Mouse (Mus musculus): Measurements from ENCODE around the gene Krt4.

Krt4 gene

DNA sequence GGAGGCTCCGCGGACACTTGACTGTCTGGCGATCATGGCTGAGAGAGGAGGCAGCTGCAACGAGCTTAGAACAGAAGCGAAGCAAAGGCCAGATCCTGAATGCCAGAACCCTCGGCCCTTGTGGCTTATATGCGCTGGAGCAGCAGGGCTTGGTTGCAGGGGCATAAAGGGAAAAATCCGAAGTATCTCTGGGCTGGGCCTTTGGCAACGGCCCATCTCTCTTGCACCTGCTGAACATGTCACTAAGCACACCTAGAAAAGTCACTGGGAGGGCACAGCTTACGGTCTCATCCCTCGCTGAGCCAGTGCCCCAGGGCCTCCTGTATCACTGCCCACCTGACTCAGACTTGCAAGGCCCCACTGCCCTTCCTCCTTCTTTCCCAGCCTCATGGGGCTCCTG lies at the start of gene Krt4:
Gene Krt4, minus strand, starts transcription at position 101 of the 400 bp plus-strand sequence.
- DNase-seq (ENCODE audit: low spot score in 2 of 2) = no peak

DNA sequence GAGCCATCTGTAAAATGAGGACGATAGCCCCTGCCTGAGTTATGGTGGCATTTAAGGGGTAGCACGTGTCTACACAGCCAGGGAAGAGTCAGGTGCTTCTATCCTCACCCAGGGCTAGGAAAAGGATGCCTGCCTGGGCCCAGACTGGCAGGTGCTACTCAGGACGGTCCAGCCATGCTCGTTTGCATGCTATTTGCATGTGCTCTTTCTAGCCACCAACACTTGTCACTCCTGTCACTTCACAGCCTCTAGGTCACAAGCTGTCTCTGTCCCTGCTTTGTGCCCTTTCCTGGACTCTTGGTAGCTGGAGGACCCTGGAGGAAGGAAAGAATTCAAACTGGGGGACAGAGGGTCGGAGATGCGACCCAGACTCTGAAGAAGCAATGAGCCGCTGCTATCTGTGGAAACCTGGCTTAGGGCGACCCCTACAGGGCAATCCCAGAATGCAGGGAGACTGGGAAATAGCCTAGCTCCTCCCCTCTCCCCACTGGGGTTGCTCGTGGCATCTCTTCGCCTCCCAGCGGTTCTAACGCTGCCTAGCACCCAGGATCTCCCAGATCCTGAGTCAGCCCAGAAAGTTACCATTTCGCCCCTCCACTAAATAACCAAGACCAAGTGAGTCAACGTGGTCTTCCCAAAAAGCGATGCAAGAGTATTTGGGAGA lies 49.0 kb upstream of the Krt4 start:
- peak; percentile 94 to 96 for DNase-seq (ENCODE audit: low spot score in 2 of 2)

DNA sequence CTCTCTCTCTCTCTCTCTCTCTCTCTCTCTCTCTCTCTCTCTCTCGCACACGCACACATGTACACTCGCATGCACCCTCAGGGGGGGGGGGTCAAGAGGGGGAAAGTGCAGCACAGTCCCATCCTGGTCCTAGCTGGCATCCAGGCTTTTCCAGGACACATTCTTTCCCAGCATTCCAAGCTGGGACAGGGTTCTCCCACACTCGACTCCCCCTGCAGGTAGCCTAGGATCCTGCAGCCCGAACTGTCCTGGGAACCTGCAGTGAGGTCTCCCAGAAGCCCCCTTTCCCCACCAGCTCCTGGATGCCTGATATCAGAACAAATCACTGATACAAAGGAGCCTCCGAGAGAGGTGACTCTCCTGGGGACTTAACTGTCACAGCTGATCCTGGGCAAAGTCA lies 46.0 kb upstream of the Krt4 start:
- DNase-seq (ENCODE audit: low spot score in 2 of 2) = peak in 1 of 2 experiments; percentile 41

DNA sequence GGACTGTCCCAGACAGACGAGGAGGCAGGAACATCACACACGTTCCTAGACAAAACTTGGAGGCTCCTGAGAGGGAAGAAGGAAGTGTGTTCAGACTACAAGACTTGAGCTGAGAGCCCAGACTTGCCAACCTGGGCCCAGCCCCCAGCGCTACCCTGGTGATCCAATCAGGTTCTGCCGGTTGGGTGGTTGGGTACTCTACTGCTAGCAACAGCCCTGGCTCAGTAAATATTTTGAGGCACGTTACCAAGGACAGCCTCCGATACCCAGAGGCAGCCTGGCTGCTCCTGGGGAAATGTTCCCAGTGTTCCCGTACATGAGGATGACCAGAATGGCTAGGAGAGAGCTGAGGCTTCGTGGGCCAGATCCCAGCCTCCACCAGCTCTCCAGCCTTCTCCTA lies 42.3 kb upstream of the Krt4 start:
- DNase-seq (ENCODE audit: low spot score in 2 of 2) = no peak

DNA sequence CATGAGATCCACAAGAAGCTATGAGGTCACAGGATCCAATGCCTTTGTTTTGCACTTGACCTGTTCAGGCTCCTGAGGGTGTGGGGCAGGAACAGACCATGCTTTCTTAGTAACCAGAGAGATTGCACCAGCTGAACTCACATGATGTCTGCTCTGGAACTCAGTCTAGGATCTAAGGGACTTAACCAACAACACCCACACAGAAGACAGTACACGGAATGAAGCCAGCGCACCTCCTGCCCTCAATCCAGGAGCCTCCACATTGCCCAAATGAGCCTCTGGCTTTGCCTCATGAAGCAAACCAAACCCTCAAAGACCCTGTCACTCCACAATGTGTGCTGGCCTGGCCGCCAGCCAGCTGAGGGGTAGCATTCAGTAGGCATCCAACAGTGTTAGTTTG lies 34.4 kb upstream of the Krt4 start:
- no peak for DNase-seq (ENCODE audit: low spot score in 2 of 2)

DNA sequence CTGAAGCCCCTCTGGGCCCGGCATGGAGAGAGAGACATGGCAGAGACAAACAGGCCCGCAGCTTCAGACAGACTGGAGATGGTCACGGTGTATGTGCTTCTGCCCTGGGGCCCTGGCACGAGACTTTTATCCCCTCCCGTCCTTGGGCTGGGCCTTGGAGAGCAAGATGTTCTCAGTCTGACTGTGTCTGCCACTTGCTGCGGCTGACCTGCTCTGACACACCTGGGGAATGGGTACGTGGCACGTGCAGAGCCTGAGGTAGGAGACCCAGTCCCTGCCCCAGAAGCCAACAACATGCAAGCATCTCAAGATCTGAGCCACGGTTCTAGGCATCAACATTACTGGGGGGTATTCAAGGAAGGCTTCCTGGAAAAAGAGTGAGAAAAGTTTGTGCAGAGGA lies 29.7 kb upstream of the Krt4 start, which contains the start of gene Krt78:
Gene Krt78, minus strand, starts transcription at position 101 of the 400 bp plus-strand sequence.
- DNase-seq (ENCODE audit: low spot score in 2 of 2) = no peak

DNA sequence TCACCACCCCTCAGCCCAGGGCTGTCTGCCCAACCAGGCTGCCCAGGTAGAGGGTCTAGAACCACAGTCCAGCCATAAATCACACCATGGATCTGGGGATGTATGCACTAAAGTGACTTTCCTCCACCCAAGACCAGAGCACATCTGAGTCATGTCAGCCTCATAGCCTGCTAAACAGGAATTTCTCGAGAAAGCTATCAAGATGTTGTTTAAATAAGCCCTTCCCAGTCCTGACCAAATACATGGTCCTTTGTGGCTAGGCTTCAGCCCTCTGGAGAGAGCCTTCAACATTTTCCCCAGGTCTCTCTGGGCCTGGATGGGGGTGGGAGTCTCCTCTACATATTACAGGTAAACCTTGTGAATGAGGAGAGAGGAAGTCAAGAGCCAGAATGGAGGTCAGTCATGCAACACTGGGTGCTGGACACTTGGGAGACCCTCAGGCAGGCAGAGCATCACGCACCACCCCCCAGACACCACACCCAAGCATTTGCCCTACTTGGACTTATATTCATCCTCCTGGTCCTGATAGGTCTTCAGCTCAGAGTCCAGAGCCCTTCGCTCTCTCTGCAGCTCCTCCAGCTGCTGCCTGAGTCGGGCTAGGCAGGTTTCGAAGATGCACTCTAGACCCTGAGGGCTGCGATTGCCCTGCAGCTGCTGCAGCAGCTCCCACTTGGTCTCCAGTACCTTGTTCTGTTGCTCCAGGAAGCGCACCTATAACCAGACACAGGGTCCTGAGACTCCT lies 28.4 kb upstream of the Krt4 start:
- no peak for DNase-seq (ENCODE audit: low spot score in 2 of 2)

DNA sequence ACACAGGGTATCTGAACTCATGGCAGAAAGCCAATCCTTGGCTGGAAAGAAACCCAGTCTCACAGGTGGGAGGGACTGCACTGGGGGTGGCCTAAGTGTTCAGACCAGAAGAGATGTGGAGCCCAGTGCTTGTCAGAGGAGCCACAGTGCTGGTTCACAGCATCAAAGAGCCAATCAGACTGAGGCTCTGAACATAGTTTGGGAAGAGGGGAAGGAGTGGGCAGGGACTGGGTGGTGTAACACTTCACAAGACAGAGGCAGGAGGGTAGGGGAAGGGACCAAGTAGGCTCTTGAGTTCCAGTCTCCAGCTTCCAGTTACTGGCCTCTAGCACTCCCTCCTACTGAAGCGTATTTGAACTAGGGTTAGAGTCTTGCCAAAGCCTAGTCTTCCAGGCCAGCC lies 20.9 kb upstream of the Krt4 start:
- DNase-seq (ENCODE audit: low spot score in 2 of 2) = no peak

DNA sequence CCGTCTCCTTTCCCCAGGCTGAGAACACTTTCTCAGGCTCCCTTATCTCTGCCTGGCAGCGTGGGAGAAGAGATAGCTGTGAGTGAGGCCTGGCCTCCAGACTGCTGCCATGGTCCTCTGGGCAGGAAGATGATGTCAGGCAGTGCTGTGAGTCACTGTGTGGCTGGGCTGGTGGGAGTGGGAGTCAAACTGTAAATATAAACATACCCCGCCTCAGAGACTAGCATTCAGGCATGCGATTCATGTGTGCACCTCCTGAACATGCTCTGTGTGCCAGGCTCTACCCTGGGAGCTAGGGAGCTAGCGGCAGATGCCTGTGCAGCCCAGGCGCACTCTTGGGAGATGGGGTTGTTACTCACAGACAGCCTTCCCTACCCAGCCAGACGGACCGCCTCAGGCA lies 17.4 kb upstream of the Krt4 start:
- no peak for DNase-seq (ENCODE audit: low spot score in 2 of 2)

DNA sequence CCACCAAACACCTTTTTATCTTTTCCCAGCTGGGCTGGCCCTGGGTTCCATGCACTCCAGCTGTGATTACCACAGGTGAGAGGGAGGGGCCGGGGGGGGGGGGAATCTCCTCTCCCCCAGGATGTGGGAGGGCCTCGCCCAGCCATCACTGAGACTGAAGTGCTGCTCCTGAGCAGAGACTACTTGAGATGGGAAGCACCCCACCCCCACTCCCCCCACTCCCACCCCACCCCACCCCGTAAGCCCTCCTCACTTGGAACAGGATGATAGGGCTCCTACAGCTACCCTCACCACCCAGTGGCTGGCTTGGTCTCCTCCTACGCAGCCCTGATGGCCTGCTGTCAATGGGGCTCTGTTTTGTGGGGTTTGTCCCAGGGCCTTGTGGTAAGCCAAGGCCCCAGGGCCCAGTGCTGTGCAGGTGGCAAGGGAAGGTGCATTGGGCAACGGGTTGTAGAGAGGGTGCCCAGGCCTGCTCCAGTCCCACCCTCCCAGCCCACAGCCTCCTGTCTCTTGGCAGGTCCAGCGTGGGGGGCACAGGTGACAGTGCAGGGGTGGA lies 15.8 kb upstream of the Krt4 start, which contains the start of gene Krt79:
Gene Krt79, minus strand, starts transcription at position 51 of the 556 bp plus-strand sequence.
- DNase-seq (ENCODE audit: low spot score in 2 of 2) = no peak

DNA sequence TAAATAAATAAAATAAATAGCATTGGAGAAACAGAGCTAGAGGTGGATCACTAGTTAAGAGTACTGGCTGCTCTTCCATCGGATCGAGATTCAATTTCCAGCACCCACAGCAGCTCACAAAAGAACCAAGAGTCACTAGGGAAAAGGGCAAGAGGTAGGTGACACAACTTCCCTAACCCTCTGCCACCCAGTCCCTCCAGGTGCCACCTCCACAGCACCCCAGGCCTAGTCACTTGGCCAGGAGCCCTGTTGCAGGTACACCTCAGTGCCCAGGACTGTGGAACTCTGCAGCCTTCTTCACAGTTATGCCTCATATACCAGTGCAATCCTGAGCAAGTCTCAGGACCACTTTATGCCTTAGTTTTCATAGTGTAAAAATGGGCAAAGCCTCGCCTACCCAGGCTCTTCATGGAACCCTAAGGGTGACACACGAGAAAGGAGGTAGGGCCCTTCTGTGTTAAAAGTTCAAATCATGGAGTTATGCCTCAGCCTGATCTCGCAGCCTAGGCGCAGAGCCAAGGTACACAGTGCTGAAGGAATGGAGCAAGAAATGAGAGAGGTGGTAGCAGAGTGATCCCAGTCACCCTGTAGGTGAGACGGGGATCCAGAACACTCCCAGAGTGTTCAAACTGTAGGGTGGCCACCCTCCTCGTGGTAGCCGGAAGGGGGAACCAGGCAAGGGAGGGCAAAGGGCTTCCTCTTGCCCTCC lies 14.2 kb upstream of the Krt4 start:
- DNase-seq (ENCODE audit: low spot score in 2 of 2) = no peak

DNA sequence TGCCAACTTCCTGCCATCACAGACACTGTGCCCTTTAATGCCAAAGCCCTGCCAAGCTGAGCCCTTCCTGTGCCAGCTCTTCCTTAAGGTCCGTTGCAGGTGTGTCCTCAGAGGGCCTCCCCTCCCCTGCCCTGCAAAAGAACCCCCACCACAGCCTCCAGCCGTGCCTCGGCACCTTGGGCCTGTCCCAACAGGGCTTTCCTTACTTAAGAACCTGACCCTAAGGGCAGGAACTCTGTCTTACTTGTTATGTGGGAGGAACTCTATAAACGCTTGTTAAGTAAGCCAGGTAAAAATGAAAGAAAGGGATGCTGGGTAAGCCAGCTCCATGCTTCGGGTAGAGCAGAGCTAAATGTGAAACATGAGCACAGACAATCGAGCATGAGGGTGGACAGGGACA lies 8.5 kb upstream of the Krt4 start:
- no peak for DNase-seq (ENCODE audit: low spot score in 2 of 2)

DNA sequence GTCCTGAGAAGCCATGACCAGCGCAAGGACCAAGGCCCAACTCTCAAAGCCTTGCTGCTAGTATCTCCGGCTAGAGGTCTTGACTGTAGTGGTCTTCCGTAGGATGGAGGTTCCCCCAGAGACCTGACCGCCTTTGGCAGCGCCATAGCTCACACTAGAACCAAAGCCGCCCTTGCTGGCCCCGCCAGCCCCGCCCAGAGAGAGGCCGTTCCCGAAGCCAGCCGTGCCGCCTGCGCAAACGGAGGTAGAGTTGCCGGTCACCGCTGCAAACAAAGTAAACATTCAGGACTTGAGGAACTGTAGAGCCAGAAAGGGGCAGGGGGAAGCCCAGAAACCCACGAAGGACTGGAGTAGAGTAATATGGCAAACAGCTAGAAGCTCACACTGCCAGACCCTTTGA lies 5.1 kb upstream of the Krt4 start:
- no peak for DNase-seq (ENCODE audit: low spot score in 2 of 2)

DNA sequence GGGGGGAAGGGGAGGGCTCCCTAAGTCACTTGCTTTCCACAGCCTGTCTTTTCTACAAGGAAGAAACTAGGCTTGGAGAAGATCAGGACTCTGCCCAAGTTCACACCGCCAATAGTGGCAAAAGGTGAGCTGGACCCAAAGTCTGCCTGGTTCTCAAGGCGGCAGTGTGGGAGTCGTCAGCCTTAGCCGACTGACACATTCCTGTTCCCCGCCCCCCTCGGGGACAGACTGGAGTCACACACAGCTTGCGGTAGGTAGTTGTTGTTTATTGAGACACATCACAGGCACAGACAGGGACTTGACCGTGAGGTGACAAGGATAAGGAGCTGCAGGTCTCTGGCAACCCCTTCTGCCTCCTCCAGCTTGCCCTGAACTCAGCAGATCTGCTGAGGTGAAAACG lies 4.6 kb upstream of the Krt4 start:
- no peak for DNase-seq (ENCODE audit: low spot score in 2 of 2)

DNA sequence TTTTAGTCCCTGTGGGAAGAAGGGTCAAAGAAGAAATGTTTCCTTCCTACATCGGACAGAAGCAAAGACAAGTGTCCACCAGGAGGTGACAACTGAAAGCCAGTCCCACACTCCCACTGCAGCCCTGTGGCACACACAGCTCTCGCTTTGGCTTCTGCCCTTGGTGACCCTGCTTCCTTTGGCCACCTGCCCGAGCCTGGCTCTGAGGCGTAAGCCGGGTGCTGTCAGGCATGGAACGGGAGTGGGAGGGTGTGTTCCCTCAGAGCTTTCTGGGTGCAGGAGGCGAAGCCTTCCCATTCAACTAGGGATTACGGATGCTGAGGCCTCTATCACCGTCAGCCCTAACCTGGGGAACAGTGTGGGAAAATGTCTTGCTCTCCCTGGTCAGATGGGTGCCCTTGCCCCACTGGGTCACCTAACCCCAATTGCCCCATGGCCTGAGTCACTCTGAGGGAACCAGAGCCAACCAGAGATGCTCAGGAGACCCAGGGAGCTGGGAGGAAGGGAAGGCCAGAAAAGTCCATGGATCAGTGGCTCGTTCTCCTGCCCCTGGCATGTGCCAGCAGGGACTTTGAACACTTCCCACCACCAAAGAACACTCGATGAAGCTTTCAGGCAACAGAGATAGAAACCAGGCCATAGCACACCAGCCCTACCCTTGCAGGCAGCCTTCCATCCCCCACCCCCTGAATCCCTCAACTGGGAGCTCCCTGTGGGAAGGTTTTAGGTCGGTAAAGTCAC lies 3.0 kb upstream of the Krt4 start:
- no peak for DNase-seq (ENCODE audit: low spot score in 2 of 2)

DNA sequence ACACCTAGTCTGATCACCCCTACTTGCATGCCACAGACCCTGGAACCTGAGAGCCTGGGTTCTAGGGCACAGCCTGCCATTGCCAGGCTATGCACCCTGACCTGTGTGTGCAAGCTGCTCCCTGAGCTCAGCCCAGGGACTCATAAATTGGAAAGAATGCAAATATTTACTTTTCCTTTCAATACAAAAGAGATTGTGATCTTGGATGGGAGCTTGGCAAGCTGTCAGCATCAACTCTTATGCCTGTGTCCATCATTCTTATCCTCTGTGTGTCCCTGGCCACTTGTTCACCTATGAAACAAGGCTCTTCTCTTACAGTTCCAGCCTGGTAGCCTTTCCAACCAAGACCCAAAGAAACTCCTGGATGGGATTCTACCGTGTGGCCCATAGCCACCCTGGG lies 506 bp upstream of the Krt4 start:
- no peak for DNase-seq (ENCODE audit: low spot score in 2 of 2)

DNA sequence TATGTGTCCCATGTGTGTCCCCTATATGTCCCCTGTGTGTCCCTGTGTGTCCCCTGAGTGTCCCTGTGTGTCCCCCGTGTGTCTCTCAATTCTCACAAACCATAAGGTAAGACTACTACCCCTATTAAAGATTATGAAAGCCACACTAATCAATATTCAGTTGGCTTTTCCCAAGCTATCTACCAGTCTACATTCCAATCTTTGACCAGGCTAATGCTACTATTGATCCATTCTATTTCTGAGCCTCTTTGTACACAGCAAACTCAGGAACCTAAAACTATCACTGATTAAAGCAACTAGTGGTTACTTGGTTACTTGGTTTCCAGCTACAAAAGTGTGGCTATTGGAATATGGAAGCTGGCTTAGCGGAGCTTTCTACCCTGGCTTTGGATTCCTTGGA lies 2.2 kb downstream of the Krt4 start:
- DNase-seq (ENCODE audit: low spot score in 2 of 2) = no peak

DNA sequence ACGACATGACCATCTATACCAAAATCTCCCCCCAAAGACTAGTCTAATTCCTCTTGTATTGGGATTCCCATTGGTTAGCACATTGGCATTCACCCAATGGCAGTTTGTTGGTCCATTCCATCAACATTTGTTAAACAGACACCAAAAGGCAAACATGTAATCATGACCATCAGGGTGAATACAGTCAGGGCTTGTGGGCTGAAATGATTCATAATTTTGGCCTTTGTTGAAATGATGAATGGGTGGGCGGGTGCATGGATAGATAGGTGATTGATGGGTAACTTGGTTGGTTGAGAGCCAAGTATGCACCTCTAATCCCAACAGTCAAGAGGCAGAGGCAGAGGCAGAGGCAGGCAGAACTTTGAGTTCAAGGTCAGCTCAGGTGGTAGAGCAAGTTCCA lies 8.5 kb downstream of the Krt4 start:
- DNase-seq (ENCODE audit: low spot score in 2 of 2) = no peak

DNA sequence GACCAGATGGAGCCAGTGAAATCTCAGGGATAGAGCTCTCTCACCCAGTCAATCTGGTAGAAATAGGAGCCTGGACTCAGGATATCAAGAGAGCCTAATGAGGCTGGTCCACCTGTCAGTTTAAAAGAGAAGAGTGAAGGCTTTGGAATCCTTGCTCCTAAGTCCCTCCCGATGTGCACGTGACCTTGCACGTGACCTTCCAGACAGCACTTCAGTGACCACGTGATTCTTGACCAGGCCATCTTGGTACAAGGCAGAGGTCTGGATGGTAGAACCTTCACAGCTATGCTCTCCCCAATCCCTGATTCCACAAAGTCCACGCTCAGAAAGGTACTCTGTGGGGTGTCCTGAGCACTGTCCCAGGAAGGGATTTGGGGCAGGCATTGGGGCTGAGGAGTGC lies 19.7 kb downstream of the Krt4 start:
- no peak for DNase-seq (ENCODE audit: low spot score in 2 of 2)

DNA sequence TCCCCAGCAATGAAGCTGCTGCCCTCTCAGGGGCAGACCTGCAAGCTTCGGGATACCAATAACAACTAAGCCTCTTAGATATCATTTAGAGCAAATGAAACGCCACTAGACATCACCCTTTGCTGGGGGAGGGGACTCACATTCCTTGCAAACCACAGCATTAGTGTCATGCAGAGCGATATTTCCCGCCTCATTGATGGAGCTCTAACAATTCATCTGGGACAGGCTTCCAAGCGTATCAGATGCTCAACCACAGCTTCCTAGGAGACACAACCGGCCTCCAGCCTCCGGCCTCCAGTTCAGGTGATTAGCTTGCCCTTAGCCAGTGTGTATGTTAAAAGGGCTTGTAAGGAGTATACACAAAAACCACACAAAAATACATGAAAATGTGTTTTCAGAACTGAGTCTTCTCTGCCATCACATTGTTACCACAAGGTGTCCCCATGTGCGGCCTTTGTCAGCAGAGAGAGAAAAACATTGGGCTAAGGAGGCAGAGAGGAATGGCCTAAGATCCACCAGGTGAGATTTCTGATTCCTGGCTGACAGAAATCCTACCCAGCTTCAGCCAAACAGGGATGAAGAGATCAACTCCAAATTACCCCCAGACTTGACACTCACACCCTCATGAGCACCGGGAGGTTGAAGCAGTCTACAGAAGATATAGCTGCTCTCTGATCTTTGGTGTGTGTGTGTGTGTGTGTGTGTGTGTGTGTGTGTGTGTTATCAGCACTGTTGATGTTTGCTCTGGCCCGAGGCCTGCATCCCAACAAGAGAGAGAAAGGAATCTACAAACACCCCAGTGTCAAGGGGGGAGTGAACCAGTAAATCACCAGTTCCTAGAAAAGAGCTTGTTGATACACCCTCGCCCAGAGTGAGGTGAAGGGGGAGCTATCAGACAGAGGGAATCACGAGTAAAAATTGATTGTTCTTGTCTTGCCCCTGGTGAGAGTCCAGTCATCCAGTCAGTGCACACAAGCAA lies 22.1 kb downstream of the Krt4 start:
- no peak for DNase-seq (ENCODE audit: low spot score in 2 of 2)

DNA sequence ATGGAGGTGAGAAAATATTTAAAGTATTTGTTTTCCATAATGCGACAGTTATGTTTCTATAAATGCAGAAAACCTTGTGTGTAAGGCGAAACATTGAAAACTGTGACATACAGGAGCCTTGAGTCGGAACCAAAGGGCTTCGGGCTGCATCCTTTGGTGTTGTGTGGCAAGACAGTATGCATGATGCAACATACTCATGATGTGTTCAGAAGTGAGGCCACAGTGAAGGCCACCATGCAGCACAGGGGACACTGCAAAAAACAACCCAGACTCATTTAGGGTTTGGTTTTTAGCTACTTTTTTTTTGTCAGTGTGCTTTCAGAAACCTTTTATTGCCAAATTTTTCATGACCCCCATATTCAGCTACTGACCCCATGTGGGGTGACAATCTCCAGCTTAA lies 29.3 kb downstream of the Krt4 start:
- no peak for DNase-seq (ENCODE audit: low spot score in 2 of 2)

Data from right cerebral cortex, postnatal 10 days (tissue).